Mouse (Mus musculus) erythroblast, embryonic 14.5 days (primary cell): ENCODE measurements around the gene Eif2d.

ENCODE experiments used
- GATA1 ChIP-seq: IDR thresholded peaks from 2 replicates; pipeline ENCODE4 v1.6.1; 2012; ENCODE audit warnings: low read length, inconsistent platforms, mixed read lengths
- TAL1 ChIP-seq: IDR thresholded peaks from 3 replicates; pipeline ENCODE4 v1.6.1; 2012; ENCODE audit warnings: low read length, inconsistent platforms, mixed read lengths

DNA sequence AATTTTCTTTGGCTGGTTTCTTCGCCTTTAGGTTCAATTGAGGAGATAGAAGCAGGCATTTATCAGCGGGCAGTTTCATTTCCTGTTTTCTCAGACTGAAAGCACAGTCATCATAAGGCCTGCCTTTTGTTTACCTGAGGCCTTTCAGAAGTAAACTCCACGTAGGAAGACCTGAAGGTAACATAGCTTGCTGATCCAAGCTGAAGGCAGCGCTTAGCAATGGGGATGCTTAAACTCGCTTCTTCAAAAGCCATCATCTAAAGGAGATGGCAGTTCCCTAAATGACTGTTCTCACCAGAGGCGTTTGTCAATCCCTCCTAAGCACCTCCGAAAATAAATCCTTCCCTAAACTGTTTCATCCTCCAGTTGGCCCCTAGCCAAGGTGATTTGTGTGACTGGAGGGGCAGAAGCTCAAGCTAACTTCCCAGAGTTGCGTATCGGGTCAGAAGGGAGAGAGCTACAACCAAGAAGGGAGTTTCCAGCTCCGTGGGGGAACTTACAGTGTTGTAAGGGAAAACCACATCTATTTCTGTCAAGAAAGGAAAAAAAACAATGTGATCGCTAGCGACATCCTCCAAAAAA is 42.4 kb upstream of the Eif2d start:
- no peak for TF ChIP-seq GATA1
- no peak for TF ChIP-seq TAL1
